Mouse (Mus musculus) liver, adult 2 months (tissue): ENCODE data around the gene Agpat4. TPM values are rescaled to one million over a fixed set of nuclear protein-coding genes. Genes with fewer than 3 reads are reported as not detected.
A peak's percentile ranks its signal among the peaks of the same experiment; 100 is the strongest.
"Not testable (repeated sequence)": the region's sequence is repeated elsewhere in the genome, so short reads cannot be mapped to it uniquely, and the experiment has no call there.

Experiments used
- DNase-seq: peaks from one replicate; pipeline ENCODE4 v3.0.0-alpha.2; 2011; ENCODE audit warnings: low read depth, low spot score; ENCODE audit errors: extremely low read depth
- H3K27ac ChIP-seq: fragments of 200-500 bp; replicated peaks from 2 replicates; pipeline ENCODE4 v1.5.1; 2012; ENCODE audit warnings: low read depth, mild to moderate bottlenecking, control low read depth, inconsistent platforms, low read length; ENCODE audit not compliant: insufficient read depth
- H3K27me3 ChIP-seq: fragments of 200-500 bp; 2 replicates; pipeline ENCODE4 v1.6.1; 2012; ENCODE audit warnings: mild to moderate bottlenecking, moderate library complexity, low read length, inconsistent platforms; ENCODE audit not compliant: control insufficient read depth, insufficient read depth
- H3K36me3 ChIP-seq: fragments of 200-500 bp; 2 replicates; pipeline ENCODE4 v1.6.1; 2012; ENCODE audit warnings: low read length, inconsistent platforms; ENCODE audit not compliant: control insufficient read depth, insufficient read depth
- H3K4me1 ChIP-seq: fragments of 200-500 bp; 2 replicates; pipeline ENCODE4 v1.6.1; 2011; ENCODE audit warnings: low read length; ENCODE audit not compliant: control insufficient read depth, insufficient read depth
- H3K4me3 ChIP-seq: fragments of 200-500 bp; 2 replicates; pipeline ENCODE4 v1.5.1; 2011; ENCODE audit warnings: low read depth, mild to moderate bottlenecking, control low read depth, low read length, moderate library complexity; ENCODE audit not compliant: insufficient read depth
- H3K79me2 ChIP-seq: fragments of 200-500 bp; 2 replicates; pipeline ENCODE4 v1.6.1; 2012; ENCODE audit warnings: inconsistent platforms, mild to moderate bottlenecking, low read length, moderate library complexity; ENCODE audit not compliant: control insufficient read depth, insufficient read depth
- H3K9ac ChIP-seq: fragments of 200-500 bp; 2 replicates; pipeline ENCODE4 v1.6.1; 2012; ENCODE audit warnings: low read depth, mild to moderate bottlenecking, control low read depth, inconsistent platforms, low read length
- CTCF ChIP-seq: fragments of 200-500 bp; IDR thresholded peaks from 2 replicates; pipeline ENCODE4 v1.5.1; 2011; ENCODE audit warnings: low read depth, low read length, control low read depth
- POLR2A ChIP-seq: fragments of 200-500 bp; IDR thresholded peaks from 2 replicates; pipeline ENCODE4 v1.6.1; 2011; ENCODE audit warnings: low read length, control low read depth; ENCODE audit not compliant: insufficient read depth; ENCODE audit errors: extremely low read depth
- WGBS: fragments of 180-500 bp; shearing (Covaris S2); methylation state at CpG from one replicate; pipeline ENCODE4 v1.1.7; 2018; 5-methylcytosine and 5-hydroxymethylcytosine counted together
- polyA plus RNA-seq: library from polyadenylated mRNA; depleted of rRNA; stranded (reverse); fragments of >200 nt; gene quantifications from 2 replicates; pipeline ENCODE4 v1.2.3, GENCODE M21; 2012
- total RNA-seq: library from RNA; depleted of rRNA; stranded (reverse); fragments of >200 nt; gene quantifications from 2 replicates; pipeline ENCODE4 v1.2.3, GENCODE M21; 2014

The Agpat4 gene
- total and polyA plus RNA-seq, 2 experiments = 0.60 to 1.2 TPM

DNA sequence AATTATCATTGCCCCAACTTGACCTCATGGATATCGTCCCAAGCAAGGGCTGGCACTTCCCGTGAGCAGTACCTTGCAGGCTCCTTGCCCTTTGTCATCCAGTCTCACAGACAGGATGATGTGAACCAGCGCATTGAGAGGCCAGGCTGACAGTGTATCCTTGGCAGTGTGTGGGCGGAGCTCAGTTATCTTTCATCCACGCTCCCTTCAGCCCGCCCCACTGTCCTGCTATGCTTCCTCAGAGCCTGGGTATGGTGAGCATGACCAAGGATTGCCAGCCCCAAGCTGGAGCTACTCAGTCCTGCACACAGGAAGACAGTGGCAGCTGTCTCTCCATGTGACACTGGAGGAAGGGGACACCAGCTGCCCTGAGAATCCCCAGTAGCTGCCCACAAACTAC is 97.7 kb downstream of the Agpat4 start:
- no peaks in the 10 kb centered on the region for H3K27me3 ChIP-seq
- no peak overlapping the region for H3K27ac ChIP-seq
- 71% methylated on average over 6 of the region's 6 CpGs for WGBS
- H3K4me3 ChIP-seq = no peak overlapping the region
- DNase-seq = no peak
- no peaks in the 10 kb centered on the region for H3K36me3 ChIP-seq
- TF ChIP-seq CTCF (no peak), POLR2A (no peak)
- no peaks in the 10 kb centered on the region for H3K4me1 ChIP-seq
- H3K9ac ChIP-seq = no peak overlapping the region
- H3K79me2 ChIP-seq = no peaks in the 10 kb centered on the region

DNA sequence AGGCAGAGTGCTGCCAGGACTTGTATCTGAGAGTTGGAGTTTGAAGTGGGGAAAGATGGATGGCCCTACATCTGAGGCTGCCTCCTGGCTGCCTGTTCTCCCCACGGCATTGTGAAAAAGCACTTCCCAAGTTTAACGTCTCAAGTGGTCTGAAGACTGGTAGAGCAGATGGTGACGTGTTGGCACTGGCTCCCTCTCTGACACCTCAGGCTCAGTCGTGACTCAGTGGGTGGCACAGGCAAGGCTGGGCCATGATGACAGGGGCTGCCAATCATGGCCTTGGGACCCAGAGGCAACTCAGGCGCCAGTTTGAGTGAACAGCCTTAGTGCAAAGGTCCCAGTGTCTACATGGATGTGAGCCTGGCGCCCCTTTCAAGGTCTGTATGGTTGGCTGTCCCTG is 103.4 kb downstream of the Agpat4 start:
- Histone ChIP-seq H3K9ac (no peak overlapping the region), H3K27ac (no peak overlapping the region), H3K27me3 (no peaks in the 10 kb centered on the region), H3K4me1 (no peaks in the 10 kb centered on the region), H3K4me3 (no peak overlapping the region), H3K36me3 (no peaks in the 10 kb centered on the region; the same call in 1 of the 2 replicates), H3K79me2 (no peaks in the 10 kb centered on the region)
- 85% methylated on average over 6 of the region's 6 CpGs for WGBS
- no peak for DNase-seq
- TF ChIP-seq POLR2A (no peak), CTCF (no peak)

DNA sequence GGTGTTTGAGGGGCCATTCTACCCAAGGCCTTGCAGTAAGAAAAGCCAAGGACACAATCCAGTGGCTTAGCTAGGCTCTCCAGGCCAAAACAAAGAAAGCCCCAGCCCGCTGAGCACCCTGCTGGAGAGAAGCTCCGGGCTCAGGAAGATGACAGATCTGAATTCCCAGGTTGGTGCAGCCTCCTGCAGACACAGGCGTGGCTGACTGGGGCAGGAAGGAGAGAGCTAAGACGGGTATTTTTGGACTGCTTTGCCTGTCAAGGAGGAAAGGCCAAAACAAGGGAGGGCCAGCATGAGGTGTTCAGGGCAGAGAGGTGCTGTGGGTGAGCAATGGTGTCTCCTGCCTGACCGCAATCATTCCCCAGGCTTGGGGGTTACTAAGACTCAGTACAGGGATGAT is 105.2 kb downstream of the Agpat4 start:
- Histone ChIP-seq H3K27ac (no peak overlapping the region), H3K79me2 (no peaks in the 10 kb centered on the region), H3K9ac (no peak overlapping the region), H3K36me3 (no peaks in the 10 kb centered on the region; the same call in 1 of the 2 replicates), H3K4me3 (no peak overlapping the region), H3K27me3 (no peaks in the 10 kb centered on the region), H3K4me1 (no peaks in the 10 kb centered on the region)
- WGBS = 84% methylated on average over 5 of the region's 5 CpGs
- DNase-seq = no peak
- TF ChIP-seq CTCF = no peak
- no peak for TF ChIP-seq POLR2A

DNA sequence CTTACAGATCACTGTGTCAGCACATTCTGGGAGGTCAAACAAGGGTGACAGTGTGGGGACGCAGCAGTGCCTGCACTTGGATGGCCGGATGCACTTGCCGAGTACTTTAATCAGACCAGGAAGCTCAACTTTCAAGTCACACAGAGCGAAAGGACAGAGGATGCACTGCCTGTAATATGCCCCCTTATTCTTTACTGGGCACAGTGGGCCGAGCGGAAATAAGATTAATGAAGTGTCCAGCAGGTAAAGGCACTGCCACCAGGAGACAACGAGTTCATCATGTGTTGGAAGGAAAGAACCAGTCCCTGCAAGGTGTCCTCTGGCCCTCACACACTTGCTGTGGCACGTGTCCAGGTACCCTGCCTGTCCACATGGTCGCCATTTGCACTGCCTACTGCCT is 105.6 kb downstream of the Agpat4 start:
- no peak overlapping the region for H3K9ac ChIP-seq
- no peak for TF ChIP-seq POLR2A
- no peak for TF ChIP-seq CTCF
- no peak overlapping the region for H3K4me3 ChIP-seq
- H3K4me1 ChIP-seq = no peaks in the 10 kb centered on the region
- H3K27ac ChIP-seq = no peak overlapping the region
- no peak for DNase-seq
- no peaks in the 10 kb centered on the region for H3K27me3 ChIP-seq
- WGBS = 80% methylated on average over 9 of the region's 9 CpGs
- peaks cover 1% of the 10 kb centered on the region; the same call in 1 of the 2 replicates for H3K36me3 ChIP-seq
- no peaks in the 10 kb centered on the region for H3K79me2 ChIP-seq

DNA sequence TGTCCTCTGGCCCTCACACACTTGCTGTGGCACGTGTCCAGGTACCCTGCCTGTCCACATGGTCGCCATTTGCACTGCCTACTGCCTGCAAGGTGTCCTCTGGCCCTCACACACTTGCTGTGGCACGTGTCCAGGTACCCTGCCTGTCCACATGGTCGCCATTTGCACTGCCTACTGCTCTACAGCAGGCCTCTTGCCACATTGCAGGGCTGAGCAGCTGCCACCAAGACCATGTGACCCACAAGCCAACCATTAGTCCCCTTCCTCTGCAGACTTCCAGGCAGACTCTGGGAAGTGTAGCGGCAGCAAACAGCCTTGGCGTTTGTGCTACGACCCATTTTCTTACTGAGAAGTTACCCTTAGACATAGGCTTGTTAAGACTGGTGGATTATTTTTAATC is 106.0 kb downstream of the Agpat4 start:
- H3K4me3 ChIP-seq, H3K79me2 ChIP-seq, H3K27me3 ChIP-seq, H3K36me3 ChIP-seq, DNase-seq, H3K4me1 ChIP-seq, H3K9ac ChIP-seq, H3K27ac ChIP-seq: not testable (repeated sequence)
- WGBS = 90% methylated on average over 7 of the region's 7 CpGs

DNA sequence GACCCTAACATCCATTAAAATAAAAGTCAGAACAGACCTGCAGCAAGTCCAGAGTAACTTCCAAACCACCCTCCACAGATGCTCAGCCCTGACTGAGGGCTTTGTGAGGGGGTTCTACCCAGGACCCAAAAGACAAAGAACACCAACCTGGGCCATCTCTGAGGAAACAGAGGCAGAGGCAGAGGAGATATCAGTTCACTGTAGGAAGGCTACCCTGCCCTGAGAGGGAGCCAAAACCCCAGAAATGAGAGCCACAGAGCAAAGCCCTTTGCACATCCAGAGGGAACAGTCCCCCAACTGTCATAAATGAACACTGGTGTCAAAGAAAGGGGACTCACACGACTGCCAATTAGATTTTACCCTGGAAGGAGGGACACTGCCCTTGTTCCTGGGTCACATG is 106.7 kb downstream of the Agpat4 start:
- H3K79me2 ChIP-seq = no peaks in the 10 kb centered on the region
- no peak overlapping the region for H3K4me3 ChIP-seq
- no peak for DNase-seq
- H3K36me3 ChIP-seq = peaks cover 9% of the 10 kb centered on the region; the same call in 1 of the 2 replicates
- no peak overlapping the region for H3K9ac ChIP-seq
- no peaks in the 10 kb centered on the region for H3K27me3 ChIP-seq
- no peak for TF ChIP-seq CTCF
- no peak for TF ChIP-seq POLR2A
- H3K4me1 ChIP-seq = no peaks in the 10 kb centered on the region
- WGBS = 68% methylated on average over 1 of the region's 1 CpGs
- no peak overlapping the region for H3K27ac ChIP-seq

DNA sequence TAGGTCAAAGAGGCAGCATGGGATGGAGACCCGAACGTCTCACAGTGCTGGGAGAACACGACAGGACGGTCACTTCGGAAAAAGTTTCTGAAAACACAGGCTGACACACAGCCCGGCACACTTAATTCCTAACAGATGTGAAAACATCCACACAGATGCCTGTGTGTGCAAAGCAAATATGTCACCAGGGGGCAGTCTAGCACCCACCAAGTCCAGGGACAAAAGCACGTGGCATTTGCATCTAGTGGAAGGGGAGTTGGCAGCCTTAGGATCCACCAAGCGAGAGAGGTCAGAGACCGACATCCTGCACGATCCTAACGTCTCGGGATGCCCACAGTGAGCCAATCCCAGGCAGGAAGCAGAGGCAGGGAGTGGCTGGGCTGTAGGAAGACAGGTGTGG is 108.0 kb downstream of the Agpat4 start:
- TF ChIP-seq CTCF (peak; percentile 41; the same call in 1 of the 2 replicates), POLR2A (no peak)
- Histone ChIP-seq H3K27me3 (no peaks in the 10 kb centered on the region), H3K36me3 (peaks cover 18% of the 10 kb centered on the region; the same call in 1 of the 2 replicates), H3K79me2 (no peaks in the 10 kb centered on the region), H3K4me1 (no peaks in the 10 kb centered on the region), H3K27ac (no peak overlapping the region), H3K9ac (no peak overlapping the region), H3K4me3 (no peak overlapping the region)
- WGBS = 81% methylated on average over 12 of the region's 12 CpGs
- DNase-seq = peak; percentile 12
